In the genomic region with DNA sequence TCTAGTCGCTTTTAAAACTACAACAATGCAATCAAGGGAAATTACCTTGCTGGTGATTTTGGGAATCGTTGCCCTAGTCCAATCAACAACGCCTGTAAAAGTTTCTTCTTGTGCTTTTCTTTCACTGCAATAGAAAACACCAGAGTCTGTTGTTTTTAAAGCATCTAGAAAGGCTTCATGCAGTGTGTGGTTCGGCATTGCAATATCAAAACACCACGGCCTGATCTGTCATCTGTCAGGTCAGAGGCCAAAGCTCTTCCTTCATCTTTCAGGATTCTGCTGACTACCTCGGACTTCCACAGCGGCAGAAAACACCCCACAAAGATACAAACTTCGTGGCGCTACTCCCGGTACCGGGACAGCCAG, we compare ENCODE assay signal across 8 mouse cellular contexts. TPM values are rescaled to one million over a fixed set of nuclear protein-coding genes. Genes with fewer than 3 reads are reported as not detected.
DNase-seq lines count a peak whose midpoint lies in the region; ATAC-seq and TF ChIP-seq lines count a peak whose summit lies in the region.

No protein-coding gene starts in this region.

- H3K4me3 ChIP-seq in cerebellum, adult 2 months (replicated peaks; ENCODE audit: insufficient read depth, low read depth, low read length) = peak overlapping the region; percentile 85
- H3K4me3 ChIP-seq in thymus, adult 2 months (ENCODE audit: control insufficient read depth, insufficient read depth, low read length) = peak overlapping the region; percentile 71
- H3K4me3 ChIP-seq in liver, embryonic 11.5 days (ENCODE audit: low read depth, low read length) = peak overlapping the region; percentile 96

- TF ChIP-seq CTCF in cerebellum, adult 2 months (IDR thresholded peaks at IDR 0.05; ENCODE audit: borderline replicate concordance, insufficient read depth, low read depth, low read length) = no peak
- TF ChIP-seq CTCF in thymus, adult 2 months (IDR thresholded peaks at IDR 0.05; ENCODE audit: borderline replicate concordance, control insufficient read depth, extremely low read depth, insufficient read depth, low read length, poor library complexity) = no peak

- no peaks in the 10 kb centered on the region for H3K36me3 ChIP-seq in thymus, adult 2 months (ENCODE audit: control insufficient read depth, insufficient read depth, low read length)
- H3K36me3 ChIP-seq in liver, embryonic 11.5 days (ENCODE audit: control insufficient read depth, insufficient read depth, low read length) = no peaks in the 10 kb centered on the region

- H3K9me3 ChIP-seq in liver, embryonic 11.5 days (ENCODE audit: control insufficient read depth, low read length) = no peaks in the 10 kb centered on the region

- no peak for DNase-seq in cerebellum, adult 2 months
- no peak for DNase-seq in cerebellum, adult 9-11 months
- no peak for DNase-seq in thymus, adult 2 months
- DNase-seq in thymus, postnatal 10 days (ENCODE audit: low spot score in 2 of 2) = no peak
- DNase-seq in liver, embryonic 11.5 days (ENCODE audit: low spot score) = no peak
- DNase-seq in adrenal gland, adult 8-10 months = no peak
- DNase-seq in adrenal gland, postnatal 10 days = no peak
- no peak for DNase-seq in urinary bladder, postnatal 10 days (ENCODE audit: low spot score)

- WGBS in cerebellum, adult 2 months = 3% methylated on average over 11 of the region's 11 CpGs
- WGBS in thymus, adult 2 months = 14% methylated on average over 11 of the region's 11 CpGs
- WGBS in liver, embryonic 11.5 days = 8% methylated on average over 11 of the region's 11 CpGs

- H3K9ac ChIP-seq in liver, embryonic 11.5 days (ENCODE audit: low read depth, low read length) = peak overlapping the region; percentile 88

- peaks cover 2% of the 10 kb centered on the region; the same call in 1 of the 2 replicates for H3K4me1 ChIP-seq in cerebellum, adult 2 months (ENCODE audit: control insufficient read depth, insufficient read depth, low read length)
- H3K4me1 ChIP-seq in thymus, adult 2 months (replicated peaks; ENCODE audit: control insufficient read depth, insufficient read depth, low read length) = peaks cover 6% of the 10 kb centered on the region
- H3K4me1 ChIP-seq in liver, embryonic 11.5 days (replicated peaks; ENCODE audit: control insufficient read depth, insufficient read depth, low read length) = peaks cover 3% of the 10 kb centered on the region; the same call in 1 of the 2 replicates

- H3K4me2 ChIP-seq in liver, embryonic 11.5 days = peak overlapping the region; percentile 97

- H3K27ac ChIP-seq in cerebellum, adult 2 months (ENCODE audit: insufficient read depth, low read length) = no peak overlapping the region
- no peak overlapping the region for H3K27ac ChIP-seq in thymus, adult 2 months (ENCODE audit: control insufficient read depth, insufficient read depth, low read length)
- H3K27ac ChIP-seq in liver, embryonic 11.5 days (ENCODE audit: low read depth, low read length) = peak overlapping the region; percentile 84; the same call in 1 of the 2 replicates

- H3K27me3 ChIP-seq in cerebellum, adult 2 months (ENCODE audit: control insufficient read depth, insufficient read depth, low read length) = no peaks in the 10 kb centered on the region
- H3K27me3 ChIP-seq in thymus, adult 2 months (ENCODE audit: control insufficient read depth, insufficient read depth, low read length) = peaks cover 6% of the 10 kb centered on the region; the same call in 1 of the 2 replicates
- H3K27me3 ChIP-seq in liver, embryonic 11.5 days (replicated peaks; ENCODE audit: control insufficient read depth, insufficient read depth, low read length) = no peaks in the 10 kb centered on the region

- TF ChIP-seq POLR2A in cerebellum, adult 2 months (IDR thresholded peaks at IDR 0.05; ENCODE audit: borderline replicate concordance, insufficient read depth, low read length) = no peak
- no peak for TF ChIP-seq POLR2A in thymus, adult 2 months (IDR thresholded peaks at IDR 0.05; ENCODE audit: control insufficient read depth, extremely low read depth, insufficient read depth, low read length, poor library complexity)

- 0 out of 2 replicates have a peak, but pooled peaks have one; percentile 1 for ATAC-seq in liver, embryonic 11.5 days (replicated peaks; ENCODE audit: low FRiP score)

RNA-seq across cellular contexts. Expression of gene Clock, which starts 1.2 kb away (rescaled TPM):
- 25.3 and 27.1 TPM in 2 replicates for polyA plus RNA-seq in cerebellum, adult 2 months (2012; rRNA removed)
- polyA plus RNA-seq in thymus, adult 2 months (2012; rRNA removed) = 7.7 and 8.4 TPM in 2 replicates
- polyA plus RNA-seq in liver, embryonic 11.5 days (2014; fragmentation: Nextera tagmentation; extraction: Ambion mirVana) = 6.6 and 8.2 TPM in 2 replicates
- total RNA-seq in adrenal gland, adult 8-10 months (2022) = 10 to 100 TPM; 34.7 to 45.4 (median 43.5) TPM
- total RNA-seq in adrenal gland, postnatal 10 days (2021) = 10 to 100 TPM; 35.7 to 36.8 TPM

RNA-seq across cellular contexts. Expression of gene Pdcl2, which starts 27.6 kb away (rescaled TPM):
- not detected in 2 replicates for polyA plus RNA-seq in cerebellum, adult 2 months (2012; rRNA removed)
- not detected in 2 replicates for polyA plus RNA-seq in thymus, adult 2 months (2012; rRNA removed)
- not detected in 2 replicates for polyA plus RNA-seq in liver, embryonic 11.5 days (2014; fragmentation: Nextera tagmentation; extraction: Ambion mirVana)
- not detected for total RNA-seq in adrenal gland, adult 8-10 months (2022)
- total RNA-seq in adrenal gland, postnatal 10 days (2021) = not detected
